Mouse (Mus musculus) megakaryocyte, embryonic 14.5 days (primary cell): ENCODE results near the gene Naa16.

ENCODE experiments used
- FLI1 ChIP-seq: IDR thresholded peaks from 2 replicates; pipeline ENCODE4 v1.6.1; 2012; ENCODE audit warnings: low read length, inconsistent platforms, mixed read lengths
- GATA1 ChIP-seq: IDR thresholded peaks from 3 replicates; pipeline ENCODE4 v1.6.1; 2012; ENCODE audit warnings: mixed read lengths, low read length, inconsistent platforms, borderline replicate concordance

DNA sequence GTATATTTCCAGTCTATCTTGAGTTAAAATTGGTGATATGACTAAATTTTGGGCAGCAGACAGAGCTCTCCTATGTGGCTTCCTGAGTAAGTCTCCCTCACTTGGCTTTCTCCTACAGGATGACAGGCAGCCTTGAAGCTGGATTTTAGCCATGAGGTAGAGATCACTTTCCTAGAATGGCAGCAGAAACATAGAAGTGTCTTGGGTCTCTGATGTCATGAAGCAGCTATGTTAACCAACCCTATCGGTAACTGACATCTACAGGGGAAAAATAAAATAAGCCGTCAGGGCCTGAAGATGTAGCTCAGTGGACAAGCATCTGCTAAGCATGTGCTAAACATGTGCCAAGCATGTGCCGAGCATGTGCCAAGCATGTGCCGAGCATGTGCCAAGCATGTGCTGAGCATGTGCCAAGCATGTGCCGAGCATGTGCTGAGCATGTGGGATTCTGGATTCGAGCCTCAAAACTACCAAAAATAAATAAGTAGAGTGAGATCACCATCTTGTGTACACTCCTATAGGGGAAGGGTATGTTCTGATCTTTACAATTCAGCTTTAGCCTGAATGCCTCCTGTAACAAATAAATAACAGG, 85.6 kb downstream of the Naa16 start:
- TF ChIP-seq GATA1 (no peak), FLI1 (no peak)
